Mouse (Mus musculus) liver, adult 2 months (tissue): Measurements from ENCODE around the gene Gm37240.

Experiments
- CTCF ChIP-seq: fragments of 200-500 bp; IDR thresholded peaks from 2 replicates; pipeline ENCODE4 v1.5.1; 2011; ENCODE audit warnings: low read depth, low read length, control low read depth
- POLR2A ChIP-seq: fragments of 200-500 bp; IDR thresholded peaks from 2 replicates; pipeline ENCODE4 v1.6.1; 2011; ENCODE audit warnings: low read length, control low read depth; ENCODE audit not compliant: insufficient read depth; ENCODE audit errors: extremely low read depth

DNA sequence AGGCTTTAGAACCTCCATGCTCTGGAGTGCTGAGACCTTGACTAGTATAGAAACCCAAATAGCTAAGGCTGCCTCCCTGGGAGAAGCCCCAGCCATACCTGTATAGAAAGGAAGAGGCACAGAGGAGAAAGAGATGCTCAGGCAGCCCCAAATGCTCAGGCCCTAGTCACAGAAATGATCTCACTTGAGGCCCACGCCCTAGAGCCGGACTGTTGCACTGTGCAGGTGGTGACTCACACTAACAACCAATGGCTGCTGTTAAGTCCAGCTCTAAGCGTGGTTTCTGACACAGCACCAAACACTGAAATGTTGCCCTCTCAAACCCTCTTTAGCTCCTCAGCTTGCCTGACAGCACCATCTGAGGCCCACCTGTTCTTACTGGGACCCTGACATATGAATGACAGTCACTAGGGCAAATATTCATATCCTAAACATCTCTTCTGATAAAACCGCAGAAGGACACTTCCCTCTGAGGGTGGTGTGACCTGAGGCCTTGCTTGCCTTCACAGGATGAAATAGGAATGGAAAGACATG lies 171.5 kb downstream of the Gm37240 start:
- no peak for TF ChIP-seq CTCF
- no peak for TF ChIP-seq POLR2A
